Mouse (Mus musculus) ES-Bruce4 (cell line): Measurements from ENCODE around the gene Sh2b3. TPM values are rescaled to one million over a fixed set of nuclear protein-coding genes. Genes with fewer than 3 reads are reported as not detected.

Source experiments
- H3K27ac ChIP-seq: 2 replicates; pipeline ENCODE4 v1.5.1; 2012; ENCODE audit warnings: low read length, inconsistent platforms; ENCODE audit not compliant: insufficient read depth
- H3K27me3 ChIP-seq: 2 replicates; pipeline ENCODE4 v1.6.1; 2012; ENCODE audit warnings: mild to moderate bottlenecking, low read length, inconsistent platforms; ENCODE audit not compliant: control insufficient read depth, poor library complexity, insufficient read depth, severe bottlenecking
- H3K36me3 ChIP-seq: 2 replicates; pipeline ENCODE4 v1.6.1; 2012; ENCODE audit warnings: inconsistent platforms, mild to moderate bottlenecking, low read length, moderate library complexity; ENCODE audit not compliant: control insufficient read depth, poor library complexity, insufficient read depth, severe bottlenecking
- H3K4me1 ChIP-seq: one replicate; pipeline ENCODE4 v1.8.1; 2011; ENCODE audit warnings: low read length; ENCODE audit not compliant: control insufficient read depth, insufficient read depth
- H3K4me3 ChIP-seq: 2 replicates; pipeline ENCODE4 v1.5.1; 2011; ENCODE audit warnings: low read depth, mild to moderate bottlenecking, low read length
- H3K9ac ChIP-seq: 2 replicates; pipeline ENCODE4 v1.6.1; 2012; ENCODE audit warnings: low read depth, mild to moderate bottlenecking, inconsistent platforms; ENCODE audit not compliant: poor library complexity, severe bottlenecking
- H3K9me3 ChIP-seq: replicated peaks from 2 replicates; pipeline ENCODE4 v1.6.1; 2012; ENCODE audit warnings: mild to moderate bottlenecking, low read length, inconsistent platforms; ENCODE audit not compliant: control insufficient read depth, poor library complexity, insufficient read depth, severe bottlenecking
- CTCF ChIP-seq: IDR thresholded peaks from one replicate; pipeline ENCODE4 v1.8.1; 2011; ENCODE audit warnings: low read depth, low read length
- EP300 ChIP-seq: IDR thresholded peaks from 2 replicates; pipeline ENCODE4 v1.6.1; 2011; ENCODE audit warnings: low read depth, low read length; ENCODE audit not compliant: insufficient read depth
- POLR2A ChIP-seq: IDR thresholded peaks from one replicate; pipeline ENCODE4 v1.8.1; 2011; ENCODE audit warnings: low read length; ENCODE audit not compliant: insufficient read depth
- polyA plus RNA-seq: library from polyadenylated mRNA; stranded (reverse); fragments of >200 nt; gene quantifications from 2 replicates; pipeline ENCODE4 v1.2.4, GENCODE M21; 2011; ENCODE audit warnings: low read depth; ENCODE audit not compliant: missing spikeins, insufficient read depth, insufficient read length

Gene Sh2b3
- polyA plus RNA-seq, 1 experiment, result 8.5 TPM

DNA sequence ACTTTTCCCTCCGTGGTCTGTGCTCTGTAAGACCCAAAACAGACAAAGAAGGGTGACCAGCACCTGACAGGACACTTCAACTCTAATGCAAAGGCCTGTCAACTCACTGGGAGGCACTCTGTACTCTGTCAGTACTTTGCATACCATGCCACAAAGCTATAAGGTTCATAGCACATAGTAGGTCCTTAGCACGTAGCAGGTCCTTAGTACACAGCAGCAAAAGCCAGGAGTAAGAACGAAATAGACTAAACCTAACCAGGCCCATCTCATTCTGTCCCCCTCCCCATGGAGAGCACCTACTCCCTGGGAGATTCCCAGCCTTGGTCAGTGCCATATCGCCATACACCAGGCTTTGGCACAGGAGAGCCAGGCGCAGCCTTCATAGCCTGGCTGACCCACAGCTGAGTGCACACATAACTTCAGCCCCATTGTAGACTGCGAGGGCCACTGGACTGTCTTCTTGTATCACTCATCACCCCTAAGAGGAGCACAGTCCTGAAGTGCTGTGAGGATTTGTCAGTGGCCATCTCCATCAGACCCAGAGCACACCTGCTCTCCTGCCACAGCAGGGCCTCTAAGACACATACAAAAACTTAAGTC lies 6.3 kb downstream of the Sh2b3 start:
- no peak overlapping the region for H3K27ac ChIP-seq
- H3K9ac ChIP-seq, result no peak overlapping the region
- peaks cover 11% of the 10 kb centered on the region for H3K4me1 ChIP-seq
- no peak overlapping the region for H3K4me3 ChIP-seq
- no peaks in the 10 kb centered on the region for H3K9me3 ChIP-seq
- no peaks in the 10 kb centered on the region for H3K27me3 ChIP-seq
- H3K36me3 ChIP-seq, result 0 out of 2 replicates have a peak, but pooled peaks cover 2% of the 10 kb centered on the region
- TF ChIP-seq EP300, result no peak
- no peak for TF ChIP-seq POLR2A
- TF ChIP-seq CTCF, result no peak

DNA sequence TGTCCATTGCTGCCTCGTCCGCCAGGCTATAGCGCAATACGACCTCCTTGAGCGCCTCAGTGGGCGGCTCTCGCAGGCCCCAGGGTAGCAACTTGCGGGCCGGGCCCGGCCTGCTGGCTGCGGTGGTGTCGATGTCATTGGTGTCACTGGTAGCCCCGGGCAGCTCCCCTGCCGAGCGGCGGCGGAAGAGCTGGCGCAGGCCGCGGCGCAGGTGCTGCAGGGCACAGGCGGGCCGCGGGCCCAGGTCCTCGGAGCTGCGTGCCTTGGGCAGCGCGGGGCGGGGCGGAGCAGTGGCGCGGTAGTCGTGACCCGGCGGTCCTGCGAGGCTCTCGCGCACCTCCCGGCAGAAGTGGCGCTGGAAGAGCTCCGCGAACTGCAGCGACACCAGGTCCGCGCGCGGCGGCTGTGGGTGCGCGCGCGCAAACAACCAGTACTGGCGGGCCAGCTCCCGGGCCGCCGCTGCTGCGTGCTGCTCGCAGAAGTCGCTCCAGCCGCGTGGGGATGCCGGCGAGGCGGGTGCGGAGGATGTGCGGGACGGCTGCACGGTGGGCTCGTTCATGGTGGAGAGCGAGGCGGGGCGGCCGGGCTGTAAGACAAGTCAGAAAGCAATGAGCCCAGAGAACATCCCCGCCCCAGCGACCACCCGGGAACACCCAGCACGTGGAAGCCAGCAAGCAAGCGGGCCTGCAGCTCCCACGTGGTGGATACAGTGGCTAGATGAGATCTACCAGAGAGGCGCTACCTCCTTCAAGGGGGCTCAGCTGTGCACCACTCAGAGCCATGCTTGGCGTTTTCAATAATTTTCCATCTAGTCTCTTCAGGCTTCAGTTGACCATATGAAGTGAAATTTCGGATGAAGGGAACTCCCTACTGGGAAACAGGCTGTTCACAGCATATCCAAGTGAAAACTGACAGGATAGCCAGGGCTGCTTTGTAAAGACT lies 8.7 kb downstream of the Sh2b3 start:
- no peak overlapping the region for H3K27ac ChIP-seq
- no peak for TF ChIP-seq POLR2A
- TF ChIP-seq EP300, result no peak
- TF ChIP-seq CTCF, result no peak
- H3K36me3 ChIP-seq, result 0 out of 2 replicates have a peak, but pooled peaks cover 2% of the 10 kb centered on the region
- H3K9me3 ChIP-seq, result no peaks in the 10 kb centered on the region
- peak overlapping the region; percentile 68 for H3K4me3 ChIP-seq
- peak overlapping the region; percentile 76 for H3K9ac ChIP-seq
- no peaks in the 10 kb centered on the region for H3K27me3 ChIP-seq
- H3K4me1 ChIP-seq, result peaks cover 2% of the 10 kb centered on the region

- Histone ChIP-seq H3K27me3 (no peaks in the 10 kb centered on the region), H3K27ac (no peak overlapping the region), H3K4me3 (no peak overlapping the region; the same call in 1 of the 2 replicates), H3K9me3 (no peaks in the 10 kb centered on the region), H3K4me1 (no peaks in the 10 kb centered on the region), H3K9ac (no peak overlapping the region), H3K36me3 (0 out of 2 replicates have a peak, but pooled peaks cover 2% of the 10 kb centered on the region)
- TF ChIP-seq POLR2A, result no peak
- no peak for TF ChIP-seq CTCF
- no peak for TF ChIP-seq EP300
Observed at GRCm38 (mm10) chr5:121827876-121828275, 9.6 kb downstream of the Sh2b3 start.

GRCm38 (mm10) chr5:121825606-121826005 lies 11.8 kb downstream of the Sh2b3 start:
- no peak overlapping the region for H3K4me3 ChIP-seq

DNA sequence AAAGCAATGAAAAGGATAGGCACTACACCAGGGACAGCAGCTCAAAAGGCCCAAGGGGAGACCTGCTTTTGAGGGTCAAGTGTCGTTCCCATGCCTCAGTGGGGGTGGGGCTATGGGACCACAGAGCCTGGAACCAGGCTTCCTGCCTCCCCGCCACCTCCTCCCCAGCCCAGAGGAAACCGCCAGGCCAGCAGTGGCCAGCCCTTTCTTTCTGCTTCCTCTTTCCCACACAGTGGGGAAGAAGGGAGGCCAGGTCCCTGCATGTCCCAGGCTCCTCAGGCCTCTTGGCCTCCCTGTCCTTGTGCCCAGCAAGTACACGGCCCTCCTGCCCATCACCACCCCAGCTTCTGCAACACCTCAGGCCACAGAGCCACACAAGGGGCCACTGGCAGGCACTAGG lies 13.3 kb downstream of the Sh2b3 start:
- Histone ChIP-seq H3K27me3 (no peaks in the 10 kb centered on the region), H3K4me3 (no peak overlapping the region), H3K27ac (no peak overlapping the region), H3K4me1 (no peaks in the 10 kb centered on the region), H3K36me3 (0 out of 2 replicates have a peak, but pooled peaks cover 4% of the 10 kb centered on the region), H3K9ac (no peak overlapping the region), H3K9me3 (no peaks in the 10 kb centered on the region)
- no peak for TF ChIP-seq CTCF
- TF ChIP-seq POLR2A, result no peak
- TF ChIP-seq EP300, result no peak

More at GRCm38 (mm10) chr5:121825606-121826005, 11.8 kb downstream of the Sh2b3 start:
- no peaks in the 10 kb centered on the region for H3K27me3 ChIP-seq
- no peak overlapping the region for H3K27ac ChIP-seq
- 0 out of 2 replicates have a peak, but pooled peaks cover 2% of the 10 kb centered on the region for H3K36me3 ChIP-seq
- TF ChIP-seq CTCF (no peak), POLR2A (no peak), EP300 (no peak)
- H3K9ac ChIP-seq, result no peak overlapping the region
- no peaks in the 10 kb centered on the region for H3K9me3 ChIP-seq
- H3K4me1 ChIP-seq, result no peaks in the 10 kb centered on the region

DNA sequence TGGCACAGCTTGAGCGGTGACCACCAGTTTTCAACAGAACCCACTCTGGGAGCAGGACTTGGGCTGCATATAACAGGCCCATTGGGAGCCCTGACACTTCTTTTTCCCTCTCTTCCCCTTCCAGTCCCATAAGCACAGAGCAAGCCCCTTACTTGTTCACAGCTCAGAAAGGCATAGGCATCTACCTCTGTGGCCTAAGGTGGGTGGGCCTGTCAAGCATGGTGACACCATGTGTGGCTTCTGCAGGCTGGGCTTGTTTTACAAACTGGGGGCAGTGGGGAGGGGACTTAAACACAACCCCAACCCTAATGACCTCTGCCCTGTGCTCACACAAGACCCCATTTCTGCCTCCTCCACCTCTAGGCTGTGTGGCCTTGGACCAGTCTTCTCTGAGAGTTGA lies 13.8 kb downstream of the Sh2b3 start:
- H3K9ac ChIP-seq, result no peak overlapping the region
- no peaks in the 10 kb centered on the region for H3K9me3 ChIP-seq
- H3K4me1 ChIP-seq, result no peaks in the 10 kb centered on the region
- H3K4me3 ChIP-seq, result no peak overlapping the region
- no peaks in the 10 kb centered on the region for H3K27me3 ChIP-seq
- no peak overlapping the region for H3K27ac ChIP-seq
- H3K36me3 ChIP-seq, result 0 out of 2 replicates have a peak, but pooled peaks cover 4% of the 10 kb centered on the region
- no peak for TF ChIP-seq CTCF
- no peak for TF ChIP-seq POLR2A
- TF ChIP-seq EP300, result no peak
